Mouse (Mus musculus) c-Kit-negative CD71-positive TER-119-positive erythroid progenitor cells, embryonic 14.5 days (primary cell): ENCODE measurements around the gene Bub3.
A peak's percentile ranks its signal among the peaks of the same experiment; 100 is the strongest.

ENCODE experiments used
- DNase-seq: peaks from one replicate; pipeline ENCODE4 v3.0.0-alpha.2; 2013; ENCODE audit warnings: low read depth, low spot score

The Bub3 gene

DNA sequence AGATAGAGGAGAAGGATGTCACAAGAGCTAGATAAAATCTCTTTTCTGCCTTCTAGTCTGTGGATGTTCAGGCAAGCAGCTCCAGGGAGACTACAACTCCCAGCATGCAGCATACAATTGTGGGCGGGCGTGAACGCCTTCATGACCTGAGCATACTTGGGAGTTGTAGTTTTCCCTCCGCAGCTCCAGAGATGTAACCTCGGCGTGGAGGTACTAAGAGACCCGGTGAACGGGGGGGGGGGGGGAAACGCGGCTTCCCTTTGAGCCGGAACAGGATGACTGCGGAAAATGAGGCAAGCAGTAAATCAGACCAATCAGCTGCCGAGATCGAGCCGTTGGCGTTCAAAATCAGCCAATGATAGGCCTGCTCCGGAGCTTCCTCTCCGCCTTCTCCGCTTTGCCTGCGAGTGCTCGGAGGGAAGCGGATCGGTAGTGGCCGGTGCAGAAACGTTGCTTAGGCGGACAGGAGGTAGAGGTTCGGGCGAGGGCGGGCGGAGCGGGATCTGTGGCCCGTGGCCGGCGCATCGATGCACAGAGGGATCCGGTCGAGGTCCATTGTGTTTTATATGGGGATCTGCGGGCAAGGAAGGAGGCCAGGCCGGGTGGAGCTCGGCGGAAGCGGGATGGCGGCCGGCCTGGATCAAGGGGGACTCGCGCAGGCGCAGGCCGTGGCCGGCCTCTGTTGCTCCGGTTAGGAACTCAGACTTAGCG, at the start of gene Bub3:
Bub3 (plus strand) TSS at position 237 of the 711 bp plus-strand sequence.
- DNase-seq: peak; percentile 85

DNA sequence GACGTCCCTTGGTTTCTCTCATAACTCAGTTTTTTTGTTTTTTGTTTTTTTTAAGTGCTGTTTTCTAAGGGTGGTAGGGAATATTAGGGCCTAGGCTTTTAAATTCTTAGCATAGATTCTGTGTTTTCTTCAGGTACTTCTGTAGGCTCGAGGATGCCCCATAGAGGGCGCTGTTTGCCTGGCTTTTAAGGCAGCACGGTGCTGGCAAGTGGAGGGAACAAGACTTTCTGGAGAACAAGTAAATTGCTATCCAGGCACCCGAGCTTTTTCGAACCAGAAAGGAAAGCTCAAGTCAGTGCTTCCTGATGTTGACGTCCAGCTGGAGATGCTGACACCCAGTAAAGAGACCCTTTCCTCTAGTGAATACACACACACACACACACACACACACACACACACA, 20.0 kb upstream of the Bub3 start:
- peak; percentile 27 for DNase-seq

DNA sequence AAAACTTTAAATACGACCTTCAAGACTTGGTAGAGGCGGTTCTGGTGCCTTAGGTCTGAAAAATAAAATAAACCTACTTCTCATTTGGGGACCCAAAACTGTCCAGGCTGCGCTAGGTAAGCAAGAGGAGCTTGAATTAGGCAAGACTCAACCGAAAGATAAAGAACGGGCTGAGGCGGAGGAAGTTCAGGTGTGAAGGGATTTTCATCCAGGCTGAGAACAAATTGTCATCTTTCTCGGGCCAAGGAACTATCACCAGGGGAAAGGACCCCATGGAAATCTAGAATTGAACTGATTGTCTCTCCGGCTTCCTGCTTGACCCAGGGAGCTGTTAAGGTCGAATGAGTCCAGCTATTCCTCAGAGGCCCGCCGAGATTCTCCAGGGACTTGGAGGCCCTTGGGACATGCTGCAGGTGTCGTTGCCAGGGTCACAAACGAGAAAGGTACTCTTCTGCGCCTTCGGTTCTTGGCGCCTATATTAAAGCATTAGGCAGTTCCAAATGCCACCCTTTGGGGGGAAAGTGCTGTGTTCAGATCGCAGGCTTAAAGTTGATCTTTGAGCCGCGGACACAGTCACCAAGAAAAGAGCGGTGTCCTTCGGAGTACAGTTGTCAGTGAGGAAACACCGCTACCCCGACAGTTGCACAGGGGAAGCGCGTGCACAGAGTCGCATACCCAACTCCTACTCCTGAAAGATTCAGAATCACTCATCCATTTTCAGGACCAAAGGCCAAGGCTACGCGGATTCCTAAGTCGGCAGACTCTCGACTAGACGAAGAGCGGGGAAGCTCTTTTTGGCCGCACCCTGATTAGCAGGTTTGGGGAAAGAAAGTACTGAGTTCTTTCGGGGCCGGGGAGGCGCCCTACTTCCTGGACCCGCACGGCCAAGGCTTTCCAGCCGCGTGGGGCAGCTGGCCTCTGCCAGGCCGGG, 18.6 kb upstream of the Bub3 start:
- no peak for DNase-seq

DNA sequence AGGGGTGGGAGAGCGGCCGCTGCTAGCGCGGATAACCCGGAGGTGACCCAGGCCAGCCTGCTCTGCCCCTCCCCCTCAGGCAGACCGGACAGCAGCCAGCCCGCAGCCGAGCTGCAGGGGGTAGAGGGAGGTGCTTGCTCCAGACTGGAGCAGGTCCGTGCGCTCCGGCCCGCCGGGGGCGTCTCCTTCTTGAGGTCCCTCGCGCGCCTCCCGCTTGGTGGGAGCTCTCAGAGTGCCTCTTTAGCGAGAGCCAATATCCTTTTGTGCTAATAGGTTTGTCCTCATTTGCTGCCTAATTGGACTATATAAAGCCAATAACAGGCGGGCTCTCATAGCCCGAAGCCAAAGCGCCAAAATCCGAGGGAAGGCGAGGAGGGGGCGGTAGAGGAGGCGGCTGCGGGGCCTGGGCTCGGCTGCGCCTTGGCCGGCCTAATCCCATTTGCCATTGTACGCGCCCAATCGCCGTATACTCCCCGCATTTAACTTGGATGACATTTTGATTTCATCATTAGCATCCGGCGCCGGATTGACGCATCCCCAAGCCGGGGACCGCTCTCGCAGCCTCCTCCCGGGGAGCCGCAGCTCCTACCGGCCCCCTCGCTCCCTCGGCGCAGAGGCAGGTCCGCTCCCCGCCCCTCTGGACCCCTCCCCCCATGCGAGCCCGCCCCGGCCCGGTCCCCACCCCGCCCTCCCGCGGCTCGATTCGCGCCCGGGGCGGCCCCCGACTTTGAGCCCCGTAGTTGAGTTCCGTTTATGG, 17.7 kb upstream of the Bub3 start, which contains the start of gene Hmx3:
Hmx3 (plus strand) TSS at position 753 of the 757 bp plus-strand sequence.
- no peak for DNase-seq

DNA sequence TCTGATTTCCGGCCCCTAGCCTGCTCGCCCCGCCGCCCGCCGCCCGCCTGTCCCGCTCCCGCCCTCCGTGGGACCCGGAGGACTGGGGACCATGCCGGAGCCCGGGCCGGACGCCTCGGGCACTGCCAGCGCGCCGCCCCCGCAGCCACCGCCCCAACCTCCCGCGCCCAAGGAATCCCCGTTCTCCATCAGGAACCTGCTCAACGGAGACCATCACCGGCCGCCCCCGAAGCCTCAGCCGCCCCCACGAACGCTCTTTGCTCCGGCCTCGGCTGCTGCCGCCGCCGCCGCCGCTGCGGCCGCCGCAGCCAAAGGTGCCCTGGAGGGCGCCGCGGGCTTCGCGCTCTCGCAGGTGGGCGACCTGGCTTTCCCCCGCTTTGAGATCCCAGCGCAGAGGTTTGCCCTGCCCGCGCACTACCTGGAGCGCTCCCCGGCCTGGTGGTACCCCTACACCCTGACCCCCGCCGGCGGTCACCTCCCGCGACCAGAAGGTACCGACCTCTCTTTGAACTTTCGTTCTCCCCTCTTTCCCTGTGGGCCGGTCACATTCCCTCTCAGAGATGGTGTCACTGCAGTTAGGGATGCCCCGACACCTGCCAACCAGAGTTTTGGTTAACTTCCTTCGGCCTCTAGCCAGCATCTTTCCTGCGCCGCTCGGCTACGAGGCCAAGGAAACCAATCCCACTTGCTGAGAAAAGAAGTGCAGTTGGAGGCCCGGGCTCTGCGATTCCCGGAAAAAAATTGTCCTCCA, 17.0 kb upstream of the Bub3 start:
- no peak for DNase-seq

DNA sequence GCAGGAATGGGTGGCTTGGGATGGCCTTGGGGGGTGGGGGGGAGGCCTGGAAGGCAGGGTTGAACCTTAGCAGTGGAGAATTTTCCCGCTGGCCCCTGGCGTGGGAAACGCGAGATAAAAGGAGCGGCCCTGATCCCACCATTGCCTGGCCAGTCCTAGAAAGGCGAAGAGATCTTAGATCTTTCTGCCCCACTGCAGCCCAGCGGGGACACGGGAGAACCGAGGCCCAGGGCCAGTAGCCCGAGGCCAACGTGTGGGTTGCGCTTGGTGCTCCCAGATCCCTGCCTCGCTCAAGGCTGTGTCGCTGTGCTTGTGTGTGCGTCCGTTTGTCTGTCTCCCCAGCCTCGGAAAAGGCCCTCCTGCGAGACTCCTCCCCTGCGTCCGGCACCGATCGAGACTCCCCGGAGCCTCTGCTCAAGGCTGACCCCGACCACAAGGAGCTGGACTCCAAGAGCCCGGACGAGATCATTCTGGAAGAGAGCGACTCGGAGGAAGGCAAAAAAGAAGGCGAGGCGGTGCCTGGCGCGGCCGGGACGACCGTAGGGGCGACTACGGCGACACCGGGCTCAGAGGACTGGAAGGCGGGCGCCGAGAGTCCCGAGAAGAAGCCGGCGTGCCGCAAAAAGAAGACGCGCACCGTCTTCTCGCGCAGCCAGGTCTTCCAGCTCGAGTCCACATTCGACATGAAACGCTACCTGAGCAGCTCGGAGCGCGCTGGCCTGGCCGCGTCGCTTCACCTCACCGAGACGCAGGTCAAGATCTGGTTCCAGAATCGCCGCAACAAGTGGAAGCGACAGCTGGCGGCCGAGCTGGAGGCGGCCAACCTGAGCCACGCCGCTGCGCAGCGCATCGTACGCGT, 16.2 kb upstream of the Bub3 start:
- no peak for DNase-seq

DNA sequence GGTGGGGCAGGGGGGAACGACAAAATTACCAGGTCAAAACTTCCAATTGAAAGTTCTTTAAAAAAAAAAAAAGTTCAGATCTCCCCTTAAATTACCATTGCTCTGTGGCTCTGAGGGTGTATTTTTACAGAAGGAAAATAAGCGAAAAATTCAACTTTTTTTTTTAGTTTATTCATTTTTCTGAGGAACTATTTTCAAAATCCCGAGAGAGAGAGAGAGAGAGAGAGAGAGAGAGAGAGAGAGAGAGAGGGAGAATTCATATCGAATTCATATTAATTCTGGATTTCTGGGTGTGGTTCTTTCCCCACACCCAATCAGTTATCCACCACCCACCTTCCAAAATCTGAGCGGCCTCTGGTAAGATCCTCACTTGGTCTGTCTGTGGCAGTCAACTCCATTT, 15.2 kb upstream of the Bub3 start:
- DNase-seq: no peak

DNA sequence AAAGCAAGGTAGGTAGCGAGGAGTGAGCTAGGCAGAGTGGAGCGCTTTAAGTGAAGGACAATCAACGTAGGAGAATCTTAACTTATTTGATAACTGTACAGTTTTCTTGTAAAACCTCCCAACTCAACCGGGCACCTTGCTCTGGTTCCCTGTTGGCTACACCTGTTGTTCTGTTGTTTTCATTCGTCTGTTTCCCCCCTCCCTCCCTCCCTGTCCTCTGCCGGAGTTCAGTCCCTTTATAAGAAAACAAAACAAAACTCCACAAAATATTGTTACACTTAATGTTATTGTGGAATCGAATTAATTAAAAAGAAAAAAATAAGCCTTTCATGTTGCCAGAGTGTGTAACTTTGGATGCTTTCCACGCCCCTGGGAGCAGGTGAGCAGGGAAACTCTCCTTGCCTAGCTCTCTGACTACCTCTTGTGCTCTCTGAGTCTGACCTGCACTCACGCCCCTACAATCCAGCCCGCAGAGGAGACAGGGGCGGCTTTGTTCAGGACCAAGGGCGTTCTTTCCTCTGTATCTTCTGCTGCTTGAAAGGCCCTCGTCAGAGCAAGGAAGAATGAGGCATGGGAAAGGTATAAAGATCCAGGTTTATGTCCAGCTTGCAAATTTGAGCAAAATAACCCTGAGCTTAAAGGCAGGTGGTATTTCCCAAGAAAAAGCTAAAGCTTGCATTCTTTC, 14.2 kb upstream of the Bub3 start:
- DNase-seq: no peak

DNA sequence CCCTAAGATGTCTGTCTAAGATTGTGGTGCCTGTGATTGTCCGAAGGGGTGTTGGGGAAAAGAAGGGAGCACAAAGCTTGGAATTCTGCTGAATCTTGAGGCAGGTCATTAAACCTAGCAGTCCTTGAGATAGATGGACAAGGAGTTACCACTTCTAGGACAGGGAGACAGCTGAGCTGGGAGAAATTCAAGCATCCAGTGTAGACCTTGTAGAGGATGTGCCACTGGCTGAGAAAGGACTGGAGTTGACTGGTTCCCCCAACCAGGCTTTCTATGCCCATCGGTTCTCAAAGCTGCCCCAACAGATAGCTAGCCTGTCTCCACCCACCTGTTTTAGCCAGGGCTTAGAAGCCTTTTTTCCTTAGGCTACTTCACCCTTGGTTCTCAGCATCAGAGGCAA, 13.6 kb upstream of the Bub3 start:
- DNase-seq: no peak

DNA sequence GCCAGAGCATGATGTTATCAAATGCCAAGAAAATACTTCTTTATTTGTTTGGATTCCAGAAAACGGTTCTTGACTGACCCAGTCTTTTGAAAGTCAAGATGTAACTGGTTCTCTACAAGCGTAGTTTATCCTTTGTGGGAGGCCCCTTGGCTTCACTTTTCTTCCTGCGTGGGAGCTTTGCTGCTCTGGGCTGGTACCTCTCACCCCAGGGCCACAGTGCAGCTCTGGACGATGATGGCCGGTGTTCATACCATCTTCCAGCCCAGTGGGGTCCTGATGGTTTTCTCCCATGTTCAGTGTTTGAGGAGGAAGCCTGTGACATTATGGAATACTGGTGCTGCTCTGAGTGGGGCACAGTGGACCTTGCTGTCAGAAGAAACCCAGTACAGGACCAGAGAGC, 12.5 kb upstream of the Bub3 start:
- DNase-seq: no peak

DNA sequence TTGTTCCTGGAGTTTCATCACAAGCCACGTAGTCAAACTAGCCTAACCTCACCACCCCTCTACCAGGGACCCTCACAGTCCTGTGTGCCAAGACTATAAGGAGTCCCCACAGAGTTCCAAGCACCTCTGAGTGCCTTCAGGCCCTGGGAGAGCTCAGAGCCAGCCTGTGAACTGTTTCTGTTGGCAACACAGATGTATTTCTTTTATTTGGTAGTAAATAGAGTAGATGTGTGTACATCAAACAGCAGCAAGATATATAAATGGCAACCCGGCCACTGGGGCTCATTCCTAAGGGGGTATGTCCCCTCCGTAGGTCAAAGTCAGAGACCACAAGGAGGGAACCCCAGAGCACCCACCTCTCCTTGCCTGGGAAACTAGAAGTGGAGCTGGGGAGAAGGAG, 11.5 kb upstream of the Bub3 start, which contains the start of gene Hmx2:
Hmx2 (plus strand) TSS at position 301 of the 400 bp plus-strand sequence.
- DNase-seq: no peak

DNA sequence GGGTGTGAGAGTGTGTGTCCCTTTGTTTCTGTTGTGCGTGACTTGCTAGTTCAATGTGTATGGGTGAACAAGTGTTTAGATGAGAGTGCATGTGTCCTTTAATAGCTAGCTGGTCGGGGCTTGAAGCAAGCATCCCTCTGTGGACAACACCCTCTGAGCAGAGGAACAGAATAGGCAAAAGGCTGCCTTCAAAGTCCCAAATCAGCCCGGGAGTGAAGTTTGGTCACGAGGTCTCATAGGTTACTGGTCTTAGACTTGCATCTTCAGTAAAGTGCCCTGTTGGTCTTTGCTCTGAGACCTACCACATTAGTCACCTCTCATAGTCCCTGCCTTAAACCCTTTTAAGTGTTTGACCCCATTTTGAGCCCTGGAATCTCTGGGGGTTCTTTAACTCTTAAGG, 8.6 kb upstream of the Bub3 start:
- no peak for DNase-seq

DNA sequence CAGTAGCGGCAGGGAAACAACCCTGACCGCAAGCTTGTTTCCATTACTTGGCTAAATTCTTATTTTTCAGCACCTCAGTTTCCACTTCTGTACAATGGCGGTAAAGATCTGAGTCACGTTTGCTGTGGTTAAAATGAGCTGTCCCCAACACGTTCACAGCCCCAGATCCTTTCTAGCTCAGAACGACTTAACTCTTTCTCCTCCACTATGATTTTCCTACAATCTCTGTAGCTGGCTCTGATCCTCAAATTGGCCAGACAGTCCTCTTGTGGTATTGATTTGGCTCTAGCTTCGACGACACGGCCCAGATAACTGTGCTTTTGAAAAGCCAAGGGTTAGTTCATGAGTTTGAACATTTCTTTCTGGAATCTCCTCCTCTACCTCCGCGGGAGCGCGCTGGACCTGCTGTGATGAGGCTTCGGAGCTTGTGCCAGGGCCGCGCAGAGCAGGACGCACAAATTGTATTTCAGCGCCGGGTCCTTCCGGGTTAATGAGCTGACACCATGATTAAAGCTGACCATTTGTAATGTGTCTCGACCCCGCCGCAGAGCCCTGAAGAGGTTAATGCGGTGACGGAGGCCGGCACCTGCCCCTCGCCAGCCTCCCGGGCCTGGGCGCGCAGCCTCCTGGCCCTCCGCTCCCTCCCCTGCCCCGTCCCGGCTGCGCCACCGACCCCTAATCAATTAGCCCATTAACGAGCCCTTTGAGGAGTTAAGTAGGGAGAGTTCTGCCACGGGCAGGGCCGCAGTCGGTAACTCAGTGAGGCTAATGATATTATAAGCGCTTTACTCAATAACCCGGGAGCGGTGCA, 7.9 kb upstream of the Bub3 start:
- DNase-seq: no peak

DNA sequence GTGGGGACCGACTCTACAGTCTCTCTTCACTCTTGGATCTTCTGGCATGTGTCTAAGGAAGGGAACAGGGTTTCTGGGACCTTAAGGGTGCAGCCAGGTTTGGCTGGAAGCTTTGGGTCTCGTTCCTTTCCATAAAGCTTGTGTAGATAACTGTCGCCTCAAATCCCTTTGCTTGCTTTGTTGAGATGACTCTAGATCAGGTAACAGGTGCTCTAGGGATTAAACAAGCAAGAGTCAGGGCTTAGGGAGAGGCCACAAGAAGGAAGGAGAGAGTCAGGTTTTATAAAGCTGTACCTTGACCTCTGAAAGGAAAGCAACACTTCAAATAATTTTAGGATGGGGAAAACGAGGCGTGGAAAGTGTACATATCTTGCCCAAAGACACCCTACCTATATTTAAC, 7.2 kb upstream of the Bub3 start:
- DNase-seq: no peak

DNA sequence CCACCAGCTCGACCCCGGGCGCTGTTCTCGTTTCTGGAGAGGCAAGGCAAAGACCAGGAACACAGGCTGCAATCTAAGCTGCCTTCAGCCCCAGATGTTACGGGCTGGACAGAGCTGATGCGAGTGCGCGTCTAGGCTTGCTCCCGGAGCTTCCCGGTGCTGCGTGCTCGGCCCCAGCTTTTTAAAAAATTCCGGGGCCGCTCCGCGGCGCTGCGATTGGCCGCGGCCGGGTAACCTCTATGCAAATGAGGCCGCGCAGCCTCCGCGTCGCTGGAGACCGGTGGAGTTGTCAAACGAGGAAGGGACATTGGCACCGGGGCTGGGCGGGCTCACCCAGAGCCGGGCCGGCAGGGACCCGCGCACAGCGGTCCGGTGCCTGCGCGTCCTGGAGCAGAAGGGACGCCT, 6.2 kb upstream of the Bub3 start:
- DNase-seq: no peak

DNA sequence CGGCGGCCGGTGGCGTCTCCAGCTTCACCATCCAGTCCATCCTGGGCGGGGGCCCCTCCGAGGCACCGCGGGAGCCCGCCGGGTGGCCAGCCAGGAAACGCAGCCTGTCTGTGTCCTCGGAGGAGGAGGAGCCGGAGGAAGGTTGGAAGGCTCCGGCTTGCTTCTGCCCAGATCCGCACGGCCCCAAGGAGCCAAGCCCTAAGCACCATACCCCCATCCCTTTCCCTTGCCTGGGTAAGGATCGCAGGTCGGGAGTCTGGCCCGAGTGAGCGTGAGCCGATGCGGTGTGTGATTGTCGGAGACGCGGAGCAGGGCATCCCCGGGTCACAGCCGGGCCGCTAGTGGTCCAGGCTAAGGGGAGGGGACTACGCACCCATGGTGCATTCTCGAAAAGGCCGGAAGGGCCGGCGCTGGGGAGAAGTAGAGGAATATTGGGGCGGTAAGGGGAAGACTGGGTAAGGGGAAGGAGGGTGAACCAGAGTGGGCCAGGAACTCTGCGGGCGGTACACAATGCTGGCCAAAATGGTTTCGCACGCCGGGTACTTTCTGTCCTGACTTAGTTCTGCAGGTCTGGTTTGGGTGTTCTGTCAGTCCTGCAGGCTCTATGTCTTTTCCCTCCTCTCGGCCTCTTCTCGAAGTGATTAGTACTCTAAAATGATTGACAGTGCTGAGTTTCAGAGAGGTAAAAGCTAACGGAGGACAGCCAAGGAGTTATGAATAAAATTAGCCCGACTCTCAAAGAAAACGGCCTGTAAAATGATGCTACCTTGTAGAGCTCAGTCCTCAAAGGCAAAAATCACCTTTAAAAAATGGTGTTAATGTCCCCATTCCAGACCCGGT, 5.5 kb upstream of the Bub3 start:
- DNase-seq: no peak

DNA sequence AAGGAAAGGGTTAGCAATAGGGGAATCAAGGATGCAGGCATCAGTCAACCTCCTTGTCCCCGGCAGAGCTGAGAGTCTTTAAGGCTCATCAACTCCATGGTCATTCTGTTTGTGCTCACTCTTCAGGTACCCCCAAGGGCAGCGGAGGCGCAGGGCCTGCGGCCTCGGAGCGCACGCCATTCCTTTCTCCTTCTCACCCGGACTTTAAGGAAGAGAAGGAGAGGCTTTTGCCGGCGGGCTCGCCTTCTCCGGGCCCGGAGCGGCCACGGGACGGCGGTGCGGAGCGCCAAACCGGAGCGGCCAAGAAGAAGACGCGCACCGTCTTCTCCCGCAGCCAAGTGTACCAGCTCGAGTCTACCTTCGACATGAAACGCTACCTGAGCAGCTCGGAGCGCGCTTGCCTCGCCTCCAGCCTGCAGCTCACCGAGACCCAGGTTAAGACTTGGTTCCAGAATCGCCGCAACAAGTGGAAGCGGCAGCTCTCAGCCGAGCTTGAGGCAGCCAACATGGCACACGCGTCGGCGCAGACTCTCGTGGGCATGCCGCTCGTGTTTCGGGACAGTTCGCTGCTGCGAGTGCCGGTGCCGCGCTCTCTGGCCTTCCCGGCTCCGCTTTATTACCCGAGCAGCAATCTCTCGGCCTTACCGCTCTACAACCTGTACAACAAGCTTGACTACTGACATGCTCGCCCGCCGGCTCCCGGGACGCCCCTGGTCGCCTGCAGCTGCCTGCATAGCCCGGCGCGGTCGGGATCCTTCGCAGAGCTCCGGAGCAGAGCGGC, 4.5 kb upstream of the Bub3 start:
- no peak for DNase-seq
